Mouse (Mus musculus) heart, adult 11 months (tissue): Measurements from ENCODE around the gene Cpsf4l.
A peak's percentile ranks its signal among the peaks of the same experiment; 100 is the strongest.

Experiments used
- DNase-seq: peaks from one replicate; pipeline ENCODE4 v3.0.0; 2022

Gene Cpsf4l

DNA sequence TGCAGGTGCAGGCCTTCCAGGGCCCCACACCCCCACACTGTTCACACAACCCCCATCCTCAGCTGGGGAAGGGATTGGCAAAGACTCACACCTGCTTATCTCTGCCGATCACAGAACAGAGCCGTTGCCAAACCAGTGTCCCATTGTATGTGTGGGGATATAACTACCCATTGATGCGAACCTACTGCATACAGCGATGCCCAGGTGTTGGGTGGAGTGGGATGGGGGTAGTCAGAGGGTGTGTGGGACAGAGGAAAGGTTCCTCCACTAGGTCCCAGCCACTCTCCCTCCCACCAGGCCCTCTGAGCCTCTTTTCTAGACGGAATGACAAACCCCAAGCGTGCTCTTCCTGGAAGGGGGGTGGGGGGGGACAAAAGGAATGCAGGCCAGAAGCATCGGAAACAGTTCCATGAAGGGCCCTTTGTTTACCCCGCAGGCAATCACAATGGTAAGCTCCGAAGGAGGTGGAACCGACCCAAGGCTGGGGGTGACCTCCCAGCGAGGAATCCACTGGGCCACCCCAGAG lies at the start of gene Cpsf4l:
Gene Cpsf4l, minus strand, starts transcription at position 287 of the 526 bp plus-strand sequence.
- no peak for DNase-seq

DNA sequence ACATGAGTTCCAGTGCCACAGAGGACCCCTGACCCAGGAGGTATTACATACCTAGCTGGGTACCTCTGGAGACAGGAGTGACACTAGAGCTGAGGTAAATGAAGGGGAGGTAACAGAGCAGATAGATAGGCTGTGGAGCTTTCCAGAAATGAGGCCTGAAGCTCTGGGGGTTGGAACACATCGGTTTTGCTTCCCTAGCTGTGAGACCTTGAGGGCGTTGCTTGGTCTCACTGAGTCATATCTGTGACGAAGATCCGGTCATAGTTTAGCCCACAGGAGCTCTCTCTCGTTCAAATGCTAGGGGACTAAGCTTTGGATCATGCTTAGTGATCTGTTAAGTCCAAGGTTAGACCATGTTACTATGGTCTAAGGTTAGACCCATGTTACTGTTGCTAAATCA lies 49.0 kb upstream of the Cpsf4l start:
- peak; percentile 66 for DNase-seq

DNA sequence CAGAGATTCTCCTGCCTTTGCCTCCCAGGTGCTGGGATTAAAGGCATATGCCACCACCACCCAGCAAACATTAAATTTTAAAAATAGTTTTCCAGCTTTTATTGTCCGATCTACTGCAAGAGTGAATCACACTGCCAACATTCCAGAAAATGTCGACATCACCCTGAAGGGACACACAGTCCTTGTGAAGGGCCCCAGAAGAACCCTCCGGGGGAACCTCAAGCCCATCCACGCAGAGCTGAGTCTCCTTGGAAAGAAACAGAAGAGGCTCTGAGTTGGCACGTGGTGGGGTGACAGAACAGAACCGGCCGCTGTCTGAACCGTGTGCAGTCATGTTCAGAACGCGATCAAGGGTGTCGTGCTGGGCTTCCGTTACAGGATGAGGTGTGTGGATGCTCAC lies 46.8 kb upstream of the Cpsf4l start:
- peak; percentile 87 for DNase-seq

DNA sequence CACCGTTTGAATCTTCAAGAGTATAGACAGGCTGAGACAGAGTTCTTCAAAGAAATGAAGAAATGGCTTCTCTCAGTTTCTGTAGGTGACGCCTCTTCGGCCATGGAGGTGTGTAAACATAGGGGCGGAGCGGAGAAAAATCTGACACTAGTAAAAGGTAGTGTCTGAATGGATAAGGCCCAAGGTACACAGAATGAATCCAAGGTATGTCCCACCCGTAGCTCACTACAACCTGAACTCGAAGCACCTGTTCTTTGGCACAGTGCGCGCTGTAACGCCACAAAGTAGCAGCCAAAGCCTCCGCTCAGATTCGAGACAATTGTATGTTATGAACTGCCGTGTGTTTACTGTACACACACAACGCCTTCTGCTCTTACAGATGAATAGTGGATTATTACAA lies 46.1 kb upstream of the Cpsf4l start:
- peak; percentile 85 for DNase-seq

DNA sequence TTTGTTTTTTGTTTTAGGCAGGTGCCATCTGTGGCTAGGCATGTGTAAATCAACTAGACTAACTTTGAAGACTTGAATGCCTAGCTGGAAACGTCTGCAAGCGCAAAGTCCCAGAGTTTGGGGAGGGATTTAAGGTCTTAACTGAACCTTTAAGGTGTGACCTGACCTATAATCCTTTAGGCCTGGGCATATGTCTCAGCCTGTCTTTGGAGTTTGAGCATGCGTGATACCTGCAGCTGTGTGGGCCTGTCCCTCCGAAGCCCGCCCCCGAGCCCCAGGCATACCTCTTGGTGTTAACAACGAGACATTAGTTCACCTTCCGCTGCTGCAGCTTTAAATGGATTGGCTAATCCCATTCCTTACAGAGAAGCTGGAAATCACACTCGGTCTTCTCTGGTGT lies 45.0 kb upstream of the Cpsf4l start:
- DNase-seq = no peak

DNA sequence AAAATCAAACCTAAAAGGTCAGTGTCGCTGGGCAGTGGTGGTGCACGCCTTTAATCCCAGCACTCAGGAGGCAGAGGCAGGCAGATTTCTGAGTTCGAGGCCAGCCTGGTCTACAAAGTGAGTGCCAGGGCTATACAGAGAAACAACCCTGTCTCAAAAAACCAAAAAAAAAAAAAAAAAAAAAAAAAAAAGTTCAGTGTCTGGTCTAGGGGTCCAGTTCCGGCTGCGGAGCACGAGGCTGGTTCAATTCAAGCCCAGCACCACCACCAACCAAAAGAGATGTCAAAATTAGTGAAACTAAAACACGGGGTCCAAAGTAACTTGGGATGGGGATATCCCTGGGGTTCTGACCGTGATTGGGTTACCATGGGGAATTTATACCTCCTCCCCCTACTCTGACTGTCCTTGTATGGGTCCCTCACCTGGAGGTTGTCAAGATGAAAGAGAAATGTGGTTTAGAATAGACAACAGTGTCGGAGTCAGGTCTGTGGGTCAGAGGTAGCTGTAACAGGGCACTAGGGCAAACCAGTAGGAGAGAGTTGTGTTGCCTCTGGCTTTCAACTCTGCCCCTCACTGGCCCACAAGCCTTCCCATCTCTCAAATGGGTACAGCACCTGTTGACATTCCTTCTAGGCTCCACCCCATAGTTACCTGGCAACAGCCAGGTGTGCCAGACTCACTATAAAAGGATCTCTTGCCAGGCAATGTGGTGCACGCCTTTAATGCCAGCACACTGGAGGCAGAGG lies 43.0 kb upstream of the Cpsf4l start:
- peak; percentile 90 for DNase-seq

DNA sequence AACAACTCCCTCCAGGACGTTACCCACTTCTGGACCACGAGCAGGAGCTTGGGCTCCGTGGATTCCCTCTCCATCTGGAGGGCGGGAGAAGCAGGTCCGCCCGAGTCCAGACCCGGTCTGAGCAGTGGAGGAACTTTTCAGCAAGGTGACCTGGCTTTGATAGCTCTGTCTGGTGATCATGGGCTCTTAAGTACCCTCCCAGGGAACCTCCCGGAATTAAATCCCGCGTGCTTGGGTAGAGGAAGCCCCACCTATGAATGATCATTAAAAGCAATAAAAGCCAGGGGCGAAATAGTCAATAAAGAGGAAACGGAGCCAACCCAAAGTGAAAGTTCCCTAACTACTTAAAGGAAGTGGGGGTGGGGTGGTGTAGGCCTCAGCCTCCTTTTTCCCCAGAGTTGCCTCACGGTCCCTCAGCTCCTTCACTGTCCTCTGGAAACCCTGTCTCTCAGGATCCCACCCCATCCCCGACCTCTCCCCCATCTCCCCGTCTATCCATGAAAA lies 42.4 kb upstream of the Cpsf4l start:
- peak; percentile 93 for DNase-seq

DNA sequence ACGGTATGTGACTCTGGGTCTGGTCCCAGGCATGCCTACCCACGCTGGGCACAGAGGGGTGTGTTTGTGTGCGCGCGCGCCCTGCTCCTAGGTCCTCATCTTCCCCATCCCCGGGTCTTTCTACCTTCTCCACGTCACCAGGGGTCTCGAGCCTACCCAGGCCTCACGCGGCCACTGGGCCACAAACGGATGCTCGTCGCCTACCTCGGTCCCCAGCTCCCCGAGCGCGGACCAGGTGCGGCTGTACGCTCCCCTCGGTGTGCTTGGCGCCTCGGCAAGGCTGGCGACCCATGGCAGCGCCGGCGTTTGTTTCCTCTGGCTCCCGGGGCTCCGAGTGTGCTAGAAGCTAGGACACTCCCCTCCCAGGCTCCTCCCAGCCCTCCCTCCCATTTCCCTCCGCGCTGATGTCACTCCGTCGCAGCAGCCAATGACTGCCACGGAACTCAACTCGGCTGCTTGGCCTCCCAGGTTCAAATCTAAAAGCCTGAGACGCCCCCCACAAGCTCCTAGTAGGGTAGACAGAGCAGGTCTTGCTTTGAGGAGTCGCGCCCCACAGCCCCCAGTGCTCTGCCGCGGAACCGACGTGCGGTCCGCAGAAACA lies 41.8 kb upstream of the Cpsf4l start, which contains the start of gene Cdc42ep4:
Gene Cdc42ep4, minus strand, starts transcription at position 398 of the 601 bp plus-strand sequence.
- DNase-seq = peak; percentile 99

DNA sequence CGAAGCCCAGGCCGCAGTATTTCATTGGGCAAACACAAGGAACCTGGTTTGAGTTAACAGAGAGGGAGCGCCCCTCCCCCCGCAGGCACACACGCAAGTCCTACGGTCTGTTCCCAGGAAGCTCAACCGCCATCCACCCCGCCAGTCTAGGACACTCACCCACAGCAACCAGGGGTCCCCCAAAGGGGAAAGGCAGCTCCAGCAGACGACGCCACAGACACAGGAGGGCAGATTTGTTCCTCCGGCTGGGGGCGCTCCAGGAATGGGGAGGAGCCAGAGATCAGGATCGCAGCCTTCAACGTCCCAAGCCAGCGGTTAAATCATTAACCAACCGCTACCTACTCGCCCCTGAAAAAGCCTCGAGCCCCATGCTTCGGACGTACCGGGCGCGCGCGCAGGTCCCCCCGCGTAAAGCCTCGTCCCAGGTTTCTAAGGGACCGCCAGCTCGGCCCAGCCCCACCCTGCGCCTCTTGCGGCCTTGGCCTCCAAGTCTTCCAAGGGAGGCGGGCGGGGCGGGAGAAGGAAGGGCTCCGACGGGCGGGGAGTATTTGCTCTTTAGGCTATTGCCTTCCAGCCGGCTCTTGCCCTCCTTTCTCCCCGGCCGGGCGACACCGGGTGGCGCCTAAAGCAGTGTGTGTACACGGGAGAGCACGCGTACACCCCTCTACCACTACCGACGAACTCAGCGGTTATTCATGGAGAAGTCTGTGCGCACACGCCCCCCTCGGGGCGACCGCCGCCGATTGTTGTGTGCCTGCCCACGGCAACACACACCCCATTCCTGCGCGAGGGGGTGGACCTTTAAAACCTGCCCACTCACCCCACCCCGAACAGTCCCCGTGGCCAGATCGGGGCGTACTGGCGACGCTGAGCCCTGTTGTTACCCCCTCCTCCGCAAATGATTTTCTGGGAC lies 41.0 kb upstream of the Cpsf4l start:
- peak; percentile 98 for DNase-seq

DNA sequence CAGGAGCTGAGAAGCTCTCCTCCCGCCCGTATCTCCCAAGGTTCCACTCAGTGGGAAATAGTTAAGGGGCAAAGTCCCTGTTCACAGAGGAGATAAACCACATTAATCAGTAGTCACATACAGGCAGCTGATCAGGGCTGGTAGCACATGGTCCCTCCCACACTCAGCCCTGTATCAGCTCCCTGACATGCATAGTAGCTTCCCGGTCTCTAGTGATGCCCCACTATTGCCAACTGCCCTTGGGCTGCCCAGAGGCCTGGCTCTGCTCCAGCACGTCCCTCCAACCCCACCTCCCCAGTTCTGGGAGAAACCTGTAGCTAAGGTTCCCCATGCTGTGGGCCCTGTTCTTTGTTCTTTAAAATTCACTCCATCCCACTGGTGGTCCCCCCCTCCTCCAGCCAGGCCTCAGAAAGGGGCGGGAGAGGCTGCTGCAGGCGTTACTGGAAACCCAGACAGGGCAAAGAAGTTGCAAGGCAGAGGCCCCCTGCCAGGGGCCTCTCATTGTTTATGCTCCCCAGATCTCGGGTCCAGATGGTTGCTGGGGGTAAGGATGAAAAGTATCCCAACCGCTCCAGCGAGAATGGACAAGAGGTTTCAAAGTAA lies 40.0 kb upstream of the Cpsf4l start:
- DNase-seq = peak; percentile 94

DNA sequence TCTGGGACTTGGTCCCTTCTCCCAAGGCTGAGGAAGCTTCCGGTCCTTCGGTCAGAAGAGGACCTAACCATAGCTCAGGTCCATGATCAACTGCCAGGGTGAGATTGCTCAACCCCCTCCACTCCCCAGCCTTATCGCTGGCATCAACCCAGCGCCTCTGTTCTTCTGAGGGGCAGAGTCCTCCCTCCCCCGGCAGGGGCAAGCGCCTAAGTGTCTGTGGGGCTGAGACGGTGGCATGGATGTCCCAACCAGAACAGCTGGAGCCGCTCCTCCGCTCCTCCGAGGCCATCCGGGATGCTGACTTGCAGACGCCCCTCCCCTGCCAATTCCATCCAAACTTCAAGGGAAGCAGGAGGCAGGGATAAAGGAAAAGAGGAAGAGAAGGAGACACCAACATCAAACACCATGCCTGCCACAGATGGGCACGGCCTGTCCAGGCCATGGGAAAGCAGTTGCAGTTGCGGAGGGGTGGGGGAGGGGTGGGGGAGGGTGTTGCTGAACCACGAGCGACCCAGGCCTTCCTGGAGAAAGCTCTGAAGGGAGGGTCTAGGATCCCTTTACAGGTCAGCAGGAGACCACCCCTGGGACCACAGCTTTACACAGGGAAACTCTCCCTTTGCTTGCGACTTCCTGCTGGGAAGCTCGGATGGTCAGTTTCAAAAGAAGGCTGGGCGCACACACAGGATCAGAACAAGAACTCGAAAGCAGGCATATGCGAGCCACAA lies 39.1 kb upstream of the Cpsf4l start:
- DNase-seq = peak; percentile 97

DNA sequence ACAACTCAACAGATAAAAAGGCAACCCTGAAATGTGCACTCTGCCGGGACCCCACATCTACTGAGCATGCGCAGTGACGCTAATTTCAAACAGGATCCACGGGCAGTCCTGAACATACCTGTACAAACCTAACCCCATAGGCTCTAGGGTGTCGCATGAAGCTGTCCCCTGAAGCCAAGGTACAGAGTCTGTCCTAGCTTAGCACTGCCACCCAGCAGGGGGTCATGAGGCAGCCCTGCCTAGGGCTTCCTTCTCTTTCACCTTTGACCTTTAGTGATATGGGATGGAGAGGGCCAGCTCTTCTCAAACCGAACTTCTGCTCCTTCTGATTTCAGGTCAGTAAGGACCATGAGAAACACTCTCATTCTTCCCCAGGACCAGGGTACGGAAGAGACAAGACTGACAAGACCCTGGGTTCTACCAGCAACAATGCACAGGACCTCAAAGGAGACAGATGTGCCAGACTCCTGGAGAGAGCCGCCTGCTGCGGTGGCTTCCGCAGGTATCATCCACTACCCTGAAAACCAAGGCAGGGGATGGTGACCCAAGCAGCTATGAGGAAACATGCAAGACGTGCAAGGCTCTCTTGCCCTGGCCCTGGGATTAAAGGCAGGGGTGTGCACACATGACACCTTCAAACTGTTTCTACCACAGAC lies 38.0 kb upstream of the Cpsf4l start:
- DNase-seq = peak; percentile 94

DNA sequence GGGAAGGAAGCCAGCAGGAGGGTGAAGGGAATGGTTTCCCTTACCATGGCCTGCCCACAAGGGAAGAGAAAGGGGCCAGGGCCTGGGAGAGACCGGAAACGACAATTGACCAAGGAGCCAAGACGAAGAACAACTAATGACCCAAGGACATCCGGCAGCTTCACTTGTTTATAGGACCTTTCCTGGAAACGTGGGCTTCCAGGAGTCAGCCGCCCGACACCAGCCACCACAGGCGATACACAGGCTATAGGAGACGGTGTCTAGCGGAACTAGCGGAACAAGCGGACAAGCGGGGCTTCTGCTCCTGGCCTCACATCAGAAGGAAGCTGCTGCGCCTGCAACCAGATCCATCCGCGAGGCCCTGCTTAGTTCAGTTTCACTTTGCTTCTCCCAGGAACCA lies 37.2 kb upstream of the Cpsf4l start:
- DNase-seq = peak; percentile 98

DNA sequence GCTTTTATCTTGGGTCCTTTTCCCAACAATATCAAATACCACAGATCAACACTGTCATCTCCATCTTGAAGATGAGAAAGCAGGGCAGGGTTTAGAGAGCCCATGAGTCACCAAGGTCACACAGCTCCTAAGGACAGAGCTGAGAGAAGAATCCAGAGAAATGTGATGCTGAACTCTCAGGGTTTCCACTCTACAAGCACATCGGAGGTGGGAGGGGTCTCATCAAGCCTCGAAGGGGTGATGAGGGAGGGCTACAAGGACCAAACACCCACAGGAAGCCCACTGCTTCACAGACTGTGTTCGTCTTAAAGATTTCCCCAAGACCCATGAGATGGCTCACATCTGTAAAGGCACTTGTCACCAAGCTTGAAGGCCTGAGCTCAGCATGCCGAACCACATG lies 36.1 kb upstream of the Cpsf4l start:
- DNase-seq = peak; percentile 90

DNA sequence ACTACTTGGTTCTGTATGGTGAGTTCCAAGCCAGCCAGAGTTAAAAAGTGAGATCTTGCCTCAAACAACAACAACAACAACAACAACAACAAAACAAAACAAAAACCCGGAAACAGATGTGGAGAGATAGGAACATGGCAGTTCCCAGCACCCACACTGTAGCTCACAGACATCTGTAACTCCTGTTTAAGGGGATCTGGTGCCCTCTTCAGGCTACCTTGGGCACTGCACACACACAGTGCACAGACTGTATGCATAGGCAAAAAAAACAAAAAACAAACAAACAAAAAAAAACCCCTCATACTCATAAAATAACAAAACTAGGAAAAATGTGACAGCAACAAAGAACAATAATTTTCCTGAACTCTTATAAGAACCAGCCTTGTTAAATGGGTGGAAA lies 33.2 kb upstream of the Cpsf4l start:
- DNase-seq = no peak

DNA sequence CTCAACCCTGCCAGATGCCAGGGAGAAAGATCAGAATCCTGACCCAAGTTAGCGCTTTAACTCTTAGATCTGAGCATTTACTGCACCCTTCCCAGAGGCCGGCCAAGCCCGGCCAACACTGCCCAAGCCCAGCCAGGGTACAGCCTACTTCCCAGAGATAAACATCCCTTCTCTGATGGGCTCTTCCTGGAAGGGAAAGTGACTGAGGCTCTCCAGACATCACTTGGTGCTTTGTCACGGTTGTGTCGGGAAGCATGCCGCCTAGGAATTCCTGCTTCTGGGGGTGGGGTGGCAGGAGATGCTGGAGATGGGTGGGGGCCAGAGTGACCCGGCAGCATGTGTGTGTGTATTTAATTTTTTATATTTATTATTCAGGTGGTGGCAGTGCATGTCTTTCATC lies 30.3 kb upstream of the Cpsf4l start:
- DNase-seq = peak; percentile 91

DNA sequence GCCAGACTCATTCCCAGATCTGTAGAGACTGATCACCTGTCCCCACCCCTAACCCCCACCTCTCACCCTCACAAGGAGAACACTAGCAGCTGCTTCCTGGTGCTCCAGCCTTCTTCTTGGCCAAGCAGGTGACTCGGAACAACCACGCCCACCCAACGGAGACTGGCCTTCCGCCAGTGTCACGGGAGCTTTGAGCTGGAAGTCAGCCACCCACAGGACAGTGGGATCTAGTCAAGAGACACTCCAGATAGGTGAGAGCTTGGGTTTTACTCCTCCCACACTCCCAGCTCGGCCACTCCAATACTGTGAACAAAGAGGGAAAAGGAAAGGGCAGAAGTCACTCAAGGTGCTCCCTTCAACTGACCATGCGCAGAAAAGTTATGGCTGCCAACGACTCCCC lies 29.4 kb upstream of the Cpsf4l start:
- peak; percentile 97 for DNase-seq

DNA sequence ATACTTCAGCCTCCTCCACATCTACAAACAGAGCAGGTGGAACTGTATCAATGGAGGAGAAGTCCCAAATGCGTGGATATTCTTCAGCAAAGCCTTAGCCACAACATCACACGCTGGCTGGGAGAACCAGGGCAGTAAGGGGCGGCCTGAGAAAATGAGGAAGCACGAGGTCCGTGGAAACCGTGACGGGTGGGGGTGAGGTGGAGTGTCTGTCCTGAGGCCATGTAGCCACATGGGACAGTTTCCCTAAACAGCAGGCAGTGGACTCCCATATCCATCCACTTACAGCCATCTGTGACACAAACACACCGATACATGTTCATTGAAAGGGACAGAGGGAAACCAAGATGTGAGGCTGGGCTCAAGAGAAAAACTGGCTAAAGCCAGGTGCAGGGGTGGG lies 28.1 kb upstream of the Cpsf4l start:
- DNase-seq = peak; percentile 92

DNA sequence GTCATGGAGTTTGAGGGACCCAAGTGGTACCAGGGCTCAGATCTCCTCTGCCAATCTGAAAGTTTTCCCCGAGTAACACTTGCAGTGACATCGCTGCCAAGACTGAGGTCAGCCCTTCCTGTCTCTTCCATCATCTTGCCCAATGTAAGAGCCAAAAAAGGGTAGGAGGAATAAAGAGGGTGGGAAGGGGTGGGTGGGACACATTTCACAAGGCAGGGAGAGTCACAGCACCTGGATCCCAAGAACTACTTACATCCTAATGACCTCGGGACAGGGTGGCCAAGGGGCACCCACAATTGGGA lies 27.7 kb upstream of the Cpsf4l start:
- peak; percentile 91 for DNase-seq

DNA sequence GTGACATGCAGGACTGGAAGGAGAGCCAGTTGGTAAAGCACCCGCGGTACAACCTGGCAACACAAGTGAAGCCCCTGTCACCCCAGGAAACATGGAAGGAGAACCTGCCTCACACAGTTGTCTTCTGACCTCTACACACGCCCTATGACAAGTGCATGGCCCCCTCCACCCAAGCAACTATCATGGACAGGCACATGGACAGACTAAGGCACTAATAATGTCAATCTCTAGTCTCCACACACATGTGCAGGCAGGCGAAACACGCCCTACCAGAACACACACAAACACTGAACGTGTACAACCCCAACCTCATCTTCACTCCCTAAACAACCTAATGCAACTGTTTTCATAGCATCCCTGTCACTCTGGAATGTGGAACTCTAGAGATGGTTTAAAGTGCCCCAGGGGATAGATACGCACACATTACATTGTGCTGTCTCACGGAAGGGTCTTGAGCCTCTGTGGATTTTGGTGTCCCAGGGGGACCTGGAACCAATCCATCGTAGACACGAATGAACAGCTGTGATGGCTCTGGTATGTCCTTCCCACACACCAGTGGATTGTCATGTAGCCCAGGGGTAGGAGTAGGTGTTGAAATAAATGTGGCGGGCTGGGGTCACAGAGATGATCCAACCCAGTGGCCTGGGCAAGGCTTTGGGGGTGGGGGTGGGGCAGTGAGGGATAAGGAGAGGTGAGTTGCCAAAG lies 27.2 kb upstream of the Cpsf4l start:
- peak; percentile 91 for DNase-seq

DNA sequence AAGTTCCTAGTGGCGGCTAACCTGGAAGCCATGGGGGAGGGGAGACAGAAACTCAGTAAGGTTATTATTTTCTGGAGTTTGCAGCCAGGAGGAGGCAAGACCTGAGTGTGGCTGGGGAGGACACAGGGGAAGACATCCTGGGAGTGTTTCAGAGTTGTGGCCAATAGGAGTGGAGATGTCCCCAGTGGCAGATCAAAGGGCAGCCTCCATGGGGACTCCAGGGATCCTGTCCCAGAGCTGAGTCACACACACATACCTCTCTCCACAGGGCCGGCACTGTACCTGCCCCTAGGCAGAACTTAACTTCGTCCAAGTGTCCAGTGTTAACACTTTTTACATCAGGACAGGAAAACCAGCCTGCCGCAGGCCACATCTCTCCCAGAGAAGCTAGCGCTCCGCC lies 25.3 kb upstream of the Cpsf4l start:
- peak; percentile 90 for DNase-seq
